Mouse (Mus musculus) hindbrain, embryonic 16.5 days (tissue): ENCODE data around the gene Tspyl2. TPM values are rescaled to one million over a fixed set of nuclear protein-coding genes. Genes with fewer than 3 reads are reported as not detected.
"Not testable (repeated sequence)": the region's sequence is repeated elsewhere in the genome, so short reads cannot be mapped to it uniquely, and the experiment has no call there.

Experiments
- ATAC-seq: fragments of 200-750 bp; cut with Nextera tagmentation; 2 replicates; pipeline ENCODE4 v1.8.0; 2017; ENCODE audit warnings: moderate TSS enrichment, moderate library complexity
- H3K27ac ChIP-seq: fragments of 300-500 bp; sonication (generic); 2 replicates; pipeline ENCODE4 v1.5.1; 2014; ENCODE audit warnings: low read depth, mild to moderate bottlenecking, control low read depth, low read length, moderate library complexity
- H3K27me3 ChIP-seq: fragments of 300-500 bp; sonication (generic); replicated peaks from 2 replicates; pipeline ENCODE4 v1.6.1; 2014; ENCODE audit warnings: low read length; ENCODE audit not compliant: control insufficient read depth, insufficient read depth
- H3K36me3 ChIP-seq: fragments of 300-500 bp; sonication (generic); 2 replicates; pipeline ENCODE4 v1.6.1; 2014; ENCODE audit warnings: mild to moderate bottlenecking, low read length, moderate library complexity, mixed read lengths; ENCODE audit not compliant: control insufficient read depth, insufficient read depth
- H3K4me1 ChIP-seq: fragments of 300-500 bp; sonication (generic); 2 replicates; pipeline ENCODE4 v1.6.1; 2014; ENCODE audit warnings: low read depth, low read length; ENCODE audit not compliant: control insufficient read depth, insufficient read depth
- H3K4me2 ChIP-seq: fragments of 300-500 bp; sonication (generic); 2 replicates; pipeline ENCODE4 v1.6.1; 2014; ENCODE audit warnings: mild to moderate bottlenecking, low read length, control low read depth, moderate library complexity
- H3K4me3 ChIP-seq: fragments of 300-500 bp; sonication (generic); 2 replicates; pipeline ENCODE4 v1.5.1; 2014; ENCODE audit warnings: mild to moderate bottlenecking, low read length, control low read depth, moderate library complexity
- H3K9ac ChIP-seq: fragments of 300-500 bp; sonication (generic); 2 replicates; pipeline ENCODE4 v1.6.1; 2014; ENCODE audit warnings: low read depth, mild to moderate bottlenecking, control low read depth, low read length, moderate library complexity
- H3K9me3 ChIP-seq: fragments of 300-500 bp; sonication (generic); 2 replicates; pipeline ENCODE4 v1.6.1; 2014; ENCODE audit warnings: mild to moderate bottlenecking, low read length, moderate library complexity; ENCODE audit not compliant: control insufficient read depth
- WGBS: fragments of 180-500 bp; shearing (Covaris S2); extraction: QIAGEN DNeasy Blood & Tissue Kit; methylation state at CpG from one replicate; pipeline ENCODE4 v1.1.7; 2014; 5-methylcytosine and 5-hydroxymethylcytosine counted together
- polyA plus RNA-seq: library from polyadenylated mRNA; unstranded; fragments of >200 nt; fragmentation: Nextera tagmentation; extraction: Ambion mirVana; gene quantifications from 2 replicates; pipeline ENCODE4 v1.2.1, GENCODE M21; 2015

Gene Tspyl2
- polyA plus RNA-seq, 1 experiment from 2014 or later, result 59.7 TPM

DNA sequence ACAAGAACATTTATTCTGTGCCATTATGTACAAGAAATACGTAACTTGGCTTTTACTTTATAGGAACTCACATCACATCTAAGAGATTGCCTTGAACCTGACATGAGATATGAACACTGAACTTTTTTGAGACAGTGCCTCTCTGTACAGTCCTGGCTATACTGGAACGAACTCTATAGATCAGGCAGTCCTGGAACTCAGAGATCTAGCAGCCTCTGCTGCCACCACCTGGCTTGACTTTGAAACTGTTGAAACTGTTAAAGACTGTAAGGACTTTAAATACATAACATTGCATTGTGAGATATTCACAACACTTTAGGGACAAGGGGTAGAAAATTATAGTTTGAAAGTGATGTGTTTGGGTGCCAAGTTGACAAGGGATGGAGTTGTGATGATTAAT, 34.3 kb downstream of the Tspyl2 start:
- ATAC-seq, result peak; percentile 75
- no peak overlapping the region for H3K4me2 ChIP-seq
- peaks cover 2% of the 10 kb centered on the region; the same call in 1 of the 2 replicates for H3K27me3 ChIP-seq
- no peak overlapping the region for H3K4me3 ChIP-seq
- no peaks in the 10 kb centered on the region for H3K9me3 ChIP-seq
- H3K9ac ChIP-seq, result no peak overlapping the region
- no peak overlapping the region for H3K27ac ChIP-seq
- no peaks in the 10 kb centered on the region for H3K36me3 ChIP-seq
- H3K4me1 ChIP-seq, result no peaks in the 10 kb centered on the region
- WGBS, result 53% methylated on average over 2 of the region's 2 CpGs

DNA sequence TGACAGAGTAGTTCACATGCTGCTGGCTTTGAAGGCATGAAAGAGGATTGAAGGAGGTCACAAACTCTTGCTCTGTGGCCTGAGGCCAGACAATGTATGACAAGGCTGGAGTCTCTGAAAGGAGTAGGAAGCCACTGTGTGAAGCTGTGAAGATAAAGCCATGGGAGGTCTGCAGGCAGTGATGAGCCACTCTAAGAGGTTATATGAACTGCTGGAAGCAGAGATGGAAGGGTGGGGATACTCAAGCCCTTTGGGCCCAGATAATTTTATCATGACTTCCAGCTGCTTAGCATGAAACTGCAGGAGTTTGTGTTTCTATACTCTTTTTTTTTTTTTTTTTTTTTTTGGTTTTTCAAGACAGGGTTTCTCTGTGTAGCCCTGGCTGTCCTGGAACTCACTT, 34.9 kb downstream of the Tspyl2 start:
- Histone ChIP-seq H3K4me3 (no peak overlapping the region), H3K27ac (no peak overlapping the region), H3K4me1 (no peaks in the 10 kb centered on the region), H3K9ac (no peak overlapping the region), H3K9me3 (no peaks in the 10 kb centered on the region), H3K27me3 (peaks cover 2% of the 10 kb centered on the region; the same call in 1 of the 2 replicates), H3K36me3 (no peaks in the 10 kb centered on the region), H3K4me2 (no peak overlapping the region)
- ATAC-seq, result no peak

DNA sequence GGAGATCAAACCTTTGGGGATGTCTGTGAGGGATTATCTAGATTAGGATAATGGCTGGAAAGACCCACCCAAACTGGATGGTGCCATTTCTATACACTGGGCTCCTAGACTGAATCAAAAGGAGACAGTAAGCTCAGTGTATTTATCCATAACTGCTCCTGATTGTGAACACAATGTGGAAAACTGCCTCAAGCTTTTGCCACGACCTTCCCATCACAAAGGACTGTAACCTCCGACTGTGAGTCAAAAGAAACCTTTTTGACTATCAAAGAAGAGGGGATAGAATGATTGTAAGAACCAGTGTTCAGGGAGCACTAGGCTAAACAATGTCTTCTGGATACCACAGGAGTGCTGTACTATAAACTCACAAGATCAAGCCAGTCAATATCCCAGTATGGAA, 36.0 kb downstream of the Tspyl2 start:
- Histone ChIP-seq H3K9me3 (no peaks in the 10 kb centered on the region), H3K27ac (no peak overlapping the region), H3K4me2 (no peak overlapping the region), H3K9ac (no peak overlapping the region), H3K36me3 (no peaks in the 10 kb centered on the region), H3K27me3 (peaks cover 2% of the 10 kb centered on the region; the same call in 1 of the 2 replicates), H3K4me1 (no peaks in the 10 kb centered on the region), H3K4me3 (no peak overlapping the region)
- ATAC-seq, result no peak
- WGBS, result 75% methylated on average over 2 of the region's 2 CpGs

DNA sequence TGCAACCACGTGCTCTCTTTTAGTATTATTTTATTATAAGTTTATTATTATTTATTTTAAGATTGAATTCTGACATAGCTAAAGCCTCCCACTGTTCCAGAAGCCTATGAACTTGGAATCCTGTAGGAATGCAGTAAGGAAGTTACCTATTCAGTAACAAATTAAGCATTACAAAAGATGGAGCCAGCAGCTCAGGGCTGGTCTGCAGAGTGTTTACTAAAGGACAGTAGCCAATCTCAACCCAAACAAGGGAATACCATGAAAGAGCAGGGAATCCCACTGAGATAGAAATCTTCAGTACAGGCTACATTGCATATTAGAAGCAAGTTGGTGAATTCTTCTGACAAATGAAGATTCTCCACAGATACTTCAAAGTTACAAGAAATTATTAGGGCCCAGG, 55.2 kb downstream of the Tspyl2 start:
- not testable (repeated sequence) for H3K9ac ChIP-seq, H3K36me3 ChIP-seq, H3K4me3 ChIP-seq, H3K4me1 ChIP-seq, H3K27ac ChIP-seq, H3K4me2 ChIP-seq, ATAC-seq, H3K9me3 ChIP-seq, H3K27me3 ChIP-seq
- WGBS, result 83% methylated on average over 1 of the region's 1 CpGs

Other genes with a start within 250 kb of the Tspyl2 start
- 6.8 and 8.6 TPM in 2 replicates for gene Iqsec2, start 198.2 kb downstream of the Tspyl2 start, polyA plus RNA-seq
- gene Kdm5c, start 109.4 kb downstream of the Tspyl2 start, polyA plus RNA-seq, result 23.6 and 34.0 TPM in 2 replicates
- gene Kantr, start 14.9 kb downstream of the Tspyl2 start, polyA plus RNA-seq, result 30.1 and 34.5 TPM in 2 replicates
- 8.5 and 10.7 TPM in 2 replicates for gene Gpr173, start 26.3 kb upstream of the Tspyl2 start, polyA plus RNA-seq
- gene Cldn34a, start 220.9 kb upstream of the Tspyl2 start, polyA plus RNA-seq, result not detected in 2 replicates